Mouse (Mus musculus): ENCODE measurements at regions not wholly inside any gene's neighbourhood (a gene's known extent, or its start where the extent isn't known, plus 50 kb on each side); places are given as distances from the start of the nearest gene placed in this dataset.

DNA sequence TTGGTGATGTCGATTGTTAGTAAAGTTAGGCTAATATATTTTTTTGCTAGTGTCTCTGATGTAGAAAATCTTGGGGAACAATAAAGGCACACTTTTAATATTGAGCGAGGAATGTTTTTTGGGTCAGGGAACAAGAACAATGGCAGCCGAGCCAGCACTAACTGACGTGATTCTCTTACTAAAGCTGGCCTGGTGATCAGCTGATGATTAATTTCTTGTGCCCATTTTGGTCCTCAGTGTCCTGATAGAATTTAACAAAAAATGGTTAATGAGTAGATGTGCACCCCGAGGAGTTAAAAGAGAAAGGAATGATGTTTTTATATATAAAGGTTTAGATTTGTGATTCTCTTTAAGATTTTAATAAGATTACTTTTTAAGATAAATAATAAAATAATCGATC, 289.0 kb upstream of the Adgrl2 start:
- H3K36me3 ChIP-seq (replicated peaks): no peaks in the 10 kb centered on the region
- H3K27me3 ChIP-seq (ENCODE audit: poor library complexity, severe bottlenecking): peaks cover 10% of the 10 kb centered on the region
- no peak overlapping the region for H3K4me3 ChIP-seq
- no peaks in the 10 kb centered on the region for H3K9me3 ChIP-seq
- H3K27ac ChIP-seq: no peak overlapping the region
- DNase-seq (ENCODE audit: extremely low spot score, low spot score): no peak
- WGBS: 54% methylated on average over 6 of the region's 6 CpGs
- peaks cover 46% of the 10 kb centered on the region for H3K4me1 ChIP-seq

GRCm38 (mm10) chr3:149277812-149278211, 287.5 kb upstream of the Adgrl2 start:
- 84% methylated on average over 3 of the region's 3 CpGs for WGBS
- H3K36me3 ChIP-seq (replicated peaks): no peaks in the 10 kb centered on the region
- H3K9me3 ChIP-seq: no peaks in the 10 kb centered on the region
- H3K27me3 ChIP-seq (ENCODE audit: poor library complexity, severe bottlenecking): peaks cover 6% of the 10 kb centered on the region; the same call in 1 of the 2 replicates
- no peak overlapping the region for H3K4me3 ChIP-seq
- peaks cover 43% of the 10 kb centered on the region for H3K4me1 ChIP-seq
- no peak overlapping the region for H3K27ac ChIP-seq
- DNase-seq (ENCODE audit: extremely low spot score, low spot score): no peak

GRCm38 (mm10) chr3:149275478-149276132, 285.2 kb upstream of the Adgrl2 start:
- WGBS: 76% methylated on average over 6 of the region's 6 CpGs

GRCm38 (mm10) chr3:149274987-149275386, 284.6 kb upstream of the Adgrl2 start:
- no peaks in the 10 kb centered on the region for H3K36me3 ChIP-seq (replicated peaks)
- H3K4me3 ChIP-seq: no peak overlapping the region
- H3K27me3 ChIP-seq (ENCODE audit: poor library complexity, severe bottlenecking): no peaks in the 10 kb centered on the region
- WGBS: 90% methylated on average over 5 of the region's 5 CpGs
- no peaks in the 10 kb centered on the region for H3K9me3 ChIP-seq
- H3K27ac ChIP-seq: no peak overlapping the region
- no peak for DNase-seq (ENCODE audit: extremely low spot score, low spot score)
- H3K4me1 ChIP-seq: peaks cover 27% of the 10 kb centered on the region

More at GRCm38 (mm10) chr3:149275478-149276132, 285.2 kb upstream of the Adgrl2 start:
- no peak for DNase-seq (ENCODE audit: extremely low spot score, low spot score)
- Histone ChIP-seq H3K4me1 (peaks cover 28% of the 10 kb centered on the region), H3K27ac (no peak overlapping the region), H3K27me3 (ENCODE audit: poor library complexity, severe bottlenecking) (no peaks in the 10 kb centered on the region), H3K4me3 (no peak overlapping the region), H3K36me3 (replicated peaks) (no peaks in the 10 kb centered on the region), H3K9me3 (no peaks in the 10 kb centered on the region)

DNA sequence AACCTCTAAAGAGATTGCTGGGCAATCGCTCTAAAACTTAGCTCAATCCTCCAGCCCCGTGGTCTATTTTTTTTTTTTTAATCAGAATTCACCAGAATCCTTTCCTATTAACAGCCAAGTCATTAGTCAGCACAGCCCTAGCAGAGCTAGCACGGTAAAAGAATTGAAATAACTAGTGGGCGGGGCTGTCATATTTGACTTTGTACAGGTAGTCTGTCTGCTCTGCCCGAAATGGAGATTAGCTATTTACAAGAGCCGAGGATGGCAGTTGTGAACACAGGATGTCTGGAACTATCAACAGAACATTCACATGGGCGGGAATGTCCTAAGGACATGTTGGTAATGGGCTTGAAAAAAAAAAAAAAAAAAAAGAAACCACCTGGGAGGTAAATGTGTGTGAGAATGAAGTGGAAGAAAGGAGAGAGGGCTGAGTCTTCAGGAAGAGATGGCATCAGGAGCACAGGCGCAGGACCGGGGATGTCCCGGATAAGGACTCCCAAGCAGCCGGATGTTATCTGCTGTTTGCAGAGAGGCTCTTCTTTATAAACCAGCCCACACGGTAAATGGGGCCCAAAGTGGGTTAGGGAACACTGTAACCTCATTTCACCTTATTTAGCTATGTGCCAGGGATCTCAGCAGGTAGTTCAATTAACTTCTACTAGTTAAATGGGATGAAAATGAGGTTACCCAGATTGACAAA, 283.8 kb upstream of the Adgrl2 start:
- H3K27me3 ChIP-seq (ENCODE audit: poor library complexity, severe bottlenecking): no peaks in the 10 kb centered on the region
- no peak overlapping the region for H3K4me3 ChIP-seq
- DNase-seq (ENCODE audit: extremely low spot score, low spot score): no peak
- no peaks in the 10 kb centered on the region for H3K9me3 ChIP-seq
- no peak overlapping the region for H3K27ac ChIP-seq
- H3K4me1 ChIP-seq: peaks cover 18% of the 10 kb centered on the region
- 65% methylated on average over 12 of the region's 12 CpGs for WGBS
- no peaks in the 10 kb centered on the region for H3K36me3 ChIP-seq (replicated peaks)

DNA sequence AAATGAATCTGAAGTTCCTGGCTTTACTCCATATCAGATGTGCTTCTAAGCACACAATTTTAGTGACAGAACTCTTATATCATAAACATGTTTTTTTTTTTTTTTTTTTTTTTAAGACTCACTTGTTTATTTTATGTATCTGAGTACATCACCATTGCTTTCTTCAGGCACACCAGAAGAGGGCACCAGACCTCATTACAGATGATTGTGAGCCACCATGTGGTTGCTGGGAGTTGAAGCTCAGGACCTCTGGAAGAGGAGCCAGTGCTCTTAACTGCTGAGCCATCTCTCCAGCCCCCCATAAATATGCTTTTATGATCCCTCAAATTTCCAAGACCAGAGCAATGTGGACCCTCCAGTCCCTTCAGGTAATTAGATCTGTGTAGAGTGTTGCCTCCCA, 280.1 kb upstream of the Adgrl2 start:
- no peaks in the 10 kb centered on the region for H3K9me3 ChIP-seq
- H3K4me3 ChIP-seq: no peak overlapping the region

DNA sequence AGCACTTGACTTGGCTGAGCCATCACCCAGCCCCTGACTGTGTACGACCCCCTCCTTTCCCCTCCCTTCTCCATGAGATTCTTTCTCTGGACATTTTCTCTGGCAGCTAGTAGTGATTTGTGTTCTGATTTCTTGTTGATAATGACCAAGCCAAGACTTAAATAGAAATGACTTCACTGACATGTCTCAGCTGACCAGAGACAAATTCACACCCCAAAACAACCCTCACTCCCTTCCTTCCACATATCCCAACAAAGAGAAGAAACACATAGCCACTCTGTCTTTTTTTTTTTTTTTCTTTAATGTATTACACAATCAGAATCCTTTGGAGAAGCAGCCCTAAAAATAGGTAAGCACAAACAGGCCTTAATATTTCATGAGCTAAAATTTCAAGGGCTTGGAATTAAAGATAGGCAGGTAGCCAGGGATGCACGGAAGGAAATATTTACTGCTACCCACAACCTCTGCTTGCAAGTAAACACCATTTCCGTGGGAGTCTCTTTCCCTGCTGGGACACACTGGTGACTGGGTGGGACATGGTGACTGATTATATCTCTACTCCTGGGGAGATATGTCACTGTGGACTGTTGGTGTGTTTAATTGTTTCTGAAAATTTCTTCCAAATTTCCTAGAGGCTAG, 272.1 kb upstream of the Adgrl2 start:
- Histone ChIP-seq H3K4me1 (peaks cover 7% of the 10 kb centered on the region; the same call in 1 of the 2 replicates), H3K4me3 (no peak overlapping the region), H3K27me3 (ENCODE audit: poor library complexity, severe bottlenecking) (no peaks in the 10 kb centered on the region; the same call in 1 of the 2 replicates), H3K9me3 (no peaks in the 10 kb centered on the region), H3K27ac (no peak overlapping the region), H3K36me3 (replicated peaks) (no peaks in the 10 kb centered on the region)
- 90% methylated on average over 3 of the region's 3 CpGs for WGBS
- no peak for DNase-seq (ENCODE audit: extremely low spot score, low spot score)

More for the DNA sequence above, 280.1 kb upstream of the Adgrl2 start:
- DNase-seq (ENCODE audit: extremely low spot score, low spot score): no peak
- H3K36me3 ChIP-seq (replicated peaks): no peaks in the 10 kb centered on the region
- H3K27me3 ChIP-seq (ENCODE audit: poor library complexity, severe bottlenecking): no peaks in the 10 kb centered on the region
- H3K4me1 ChIP-seq: peaks cover 10% of the 10 kb centered on the region
- no peak overlapping the region for H3K27ac ChIP-seq

DNA sequence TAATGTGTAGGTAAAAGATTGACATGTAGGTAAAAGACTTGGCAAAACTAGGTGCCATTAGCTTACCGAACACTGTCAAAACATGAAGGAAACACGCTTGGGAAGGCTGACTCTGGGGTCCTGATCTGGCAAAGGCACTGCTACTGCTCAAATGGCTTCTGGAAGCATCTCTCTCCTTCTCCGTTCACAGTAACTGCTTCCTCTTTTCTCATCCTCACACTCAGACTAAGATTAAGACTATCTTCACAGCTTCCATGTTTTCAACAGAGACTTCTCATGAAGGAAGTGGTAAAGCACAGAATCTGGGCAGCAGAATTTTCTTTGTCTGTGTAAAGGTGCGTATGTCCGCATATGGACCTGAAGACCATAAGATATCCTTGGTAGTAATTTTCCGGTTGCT, 271.4 kb upstream of the Adgrl2 start:
- Histone ChIP-seq H3K9me3 (no peaks in the 10 kb centered on the region), H3K4me3 (no peak overlapping the region), H3K27ac (no peak overlapping the region), H3K4me1 (peaks cover 7% of the 10 kb centered on the region; the same call in 1 of the 2 replicates), H3K36me3 (replicated peaks) (no peaks in the 10 kb centered on the region), H3K27me3 (ENCODE audit: poor library complexity, severe bottlenecking) (no peaks in the 10 kb centered on the region; the same call in 1 of the 2 replicates)
- DNase-seq (ENCODE audit: extremely low spot score, low spot score): no peak
- 95% methylated on average over 6 of the region's 6 CpGs for WGBS

- Histone ChIP-seq H3K9me3 (no peaks in the 10 kb centered on the region), H3K36me3 (replicated peaks) (no peaks in the 10 kb centered on the region), H3K4me1 (peaks cover 7% of the 10 kb centered on the region; the same call in 1 of the 2 replicates), H3K27ac (no peak overlapping the region), H3K27me3 (ENCODE audit: poor library complexity, severe bottlenecking) (no peaks in the 10 kb centered on the region; the same call in none of the 2 replicates), H3K4me3 (no peak overlapping the region)
- WGBS: 85% methylated on average over 6 of the region's 6 CpGs
- DNase-seq (ENCODE audit: extremely low spot score, low spot score): no peak
These were observed 268.5 kb upstream of the Adgrl2 start for GRCm38 (mm10) chr3:149258826-149259225.

DNA sequence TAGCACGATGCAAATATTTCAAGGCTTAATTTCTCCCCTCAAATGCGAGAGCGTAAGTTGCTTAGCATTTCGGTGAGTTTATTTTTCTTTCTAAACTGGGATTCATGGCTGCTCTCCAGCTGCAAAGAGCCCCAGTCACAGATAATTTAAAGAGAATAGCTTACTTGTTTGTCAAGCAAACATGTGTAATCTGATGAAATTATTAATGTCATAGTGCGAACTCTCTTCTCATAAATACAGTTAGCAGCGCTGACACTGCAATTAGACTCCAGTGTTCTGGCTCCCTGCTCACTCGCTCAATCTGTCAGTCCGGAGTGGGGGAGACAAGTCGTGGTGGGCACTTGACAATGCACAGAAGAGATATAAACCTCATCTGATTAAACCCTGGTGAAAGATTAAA, 266.5 kb upstream of the Adgrl2 start:
- Histone ChIP-seq H3K9me3 (no peaks in the 10 kb centered on the region), H3K36me3 (replicated peaks) (no peaks in the 10 kb centered on the region), H3K27me3 (ENCODE audit: poor library complexity, severe bottlenecking) (peaks cover 15% of the 10 kb centered on the region), H3K4me1 (peaks cover 16% of the 10 kb centered on the region), H3K27ac (no peak overlapping the region), H3K4me3 (no peak overlapping the region)
- 92% methylated on average over 9 of the region's 9 CpGs for WGBS
- DNase-seq (ENCODE audit: extremely low spot score, low spot score): no peak

GRCm38 (mm10) chr3:149253080-149253479, 262.7 kb upstream of the Adgrl2 start:
- Histone ChIP-seq H3K27me3 (ENCODE audit: poor library complexity, severe bottlenecking) (peaks cover 45% of the 10 kb centered on the region), H3K36me3 (replicated peaks) (no peaks in the 10 kb centered on the region), H3K9me3 (no peaks in the 10 kb centered on the region), H3K4me1 (peaks cover 28% of the 10 kb centered on the region), H3K4me3 (no peak overlapping the region), H3K27ac (no peak overlapping the region)
- WGBS: 94% methylated on average over 6 of the region's 6 CpGs
- no peak for DNase-seq (ENCODE audit: extremely low spot score, low spot score)

DNA sequence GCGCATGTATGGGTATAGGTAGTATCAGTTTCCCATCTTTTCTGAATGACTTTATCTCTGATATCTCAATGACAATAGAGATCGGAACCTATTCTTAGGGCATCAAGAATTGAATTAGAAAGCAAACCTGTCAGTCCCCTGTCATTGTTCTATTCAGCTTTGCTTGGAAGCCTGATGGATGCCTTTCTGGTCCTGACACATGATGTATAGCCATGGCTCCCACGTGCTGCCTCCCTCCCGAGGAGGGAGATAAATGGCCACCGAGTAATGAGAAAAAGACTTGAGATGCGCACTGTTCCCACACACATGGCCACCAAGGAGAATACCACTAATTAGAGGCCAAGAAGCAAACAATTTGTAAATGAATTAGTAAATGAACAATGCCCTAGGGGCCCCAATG, 261.8 kb upstream of the Adgrl2 start:
- no peak overlapping the region for H3K4me3 ChIP-seq
- 58% methylated on average over 6 of the region's 6 CpGs for WGBS
- H3K27ac ChIP-seq: no peak overlapping the region
- H3K4me1 ChIP-seq: peaks cover 29% of the 10 kb centered on the region
- no peaks in the 10 kb centered on the region for H3K9me3 ChIP-seq
- peaks cover 45% of the 10 kb centered on the region for H3K27me3 ChIP-seq (ENCODE audit: poor library complexity, severe bottlenecking)
- H3K36me3 ChIP-seq (replicated peaks): no peaks in the 10 kb centered on the region
- DNase-seq (ENCODE audit: extremely low spot score, low spot score): no peak

- Histone ChIP-seq H3K36me3 (replicated peaks) (no peaks in the 10 kb centered on the region), H3K27ac (no peak overlapping the region), H3K4me1 (peaks cover 36% of the 10 kb centered on the region), H3K4me3 (no peak overlapping the region), H3K9me3 (no peaks in the 10 kb centered on the region), H3K27me3 (ENCODE audit: poor library complexity, severe bottlenecking) (peaks cover 42% of the 10 kb centered on the region)
- no peak for DNase-seq (ENCODE audit: extremely low spot score, low spot score)
- 87% methylated on average over 6 of the region's 6 CpGs for WGBS
These were observed 257.3 kb upstream of the Adgrl2 start for GRCm38 (mm10) chr3:149247626-149247987.
